Mouse (Mus musculus) central nervous system, embryonic 18 days (tissue): ENCODE measurements around the gene Gm8138. TPM values are rescaled to one million over a fixed set of nuclear protein-coding genes. Genes with fewer than 3 reads are reported as not detected.

Source experiments
- polyA plus RNA-seq: library from polyadenylated mRNA; depleted of rRNA; stranded (reverse); fragments of >200 nt; gene quantifications from 2 replicates; pipeline ENCODE4 v1.2.3, GENCODE M21; 2012; rRNA removed

Gm8138 gene
- polyA plus RNA-seq = not detected in 2 replicates

GRCm38 (mm10) chr14:43416250-43416649, at the start of gene Gm8138:
Gene Gm8138 (minus strand): TSS chr14:43416350.

Other genes with a start within 250 kb of the Gm8138 start
- 0.05 and 0.11 TPM in 2 replicates for gene Gm7233, start 236.5 kb downstream of the Gm8138 start, polyA plus RNA-seq
- not detected in 2 replicates for gene Gm8122, start 181.0 kb downstream of the Gm8138 start, polyA plus RNA-seq
- gene Gm8126, start 157.7 kb downstream of the Gm8138 start, polyA plus RNA-seq = not detected in 2 replicates
- not detected in 2 replicates for gene Gm9732, start 141.3 kb downstream of the Gm8138 start, polyA plus RNA-seq
- not detected in 2 replicates for gene Gm8127, start 122.5 kb downstream of the Gm8138 start, polyA plus RNA-seq
- not detected in 2 replicates for gene 1700001F09Rik, start 68.5 kb downstream of the Gm8138 start, polyA plus RNA-seq
- not detected in 2 replicates for gene Gm5799, start 127.2 kb upstream of the Gm8138 start, polyA plus RNA-seq
- gene Gm17654, start 162.8 kb upstream of the Gm8138 start, polyA plus RNA-seq = not detected in 2 replicates
- gene Gm10375, start 191.7 kb upstream of the Gm8138 start, polyA plus RNA-seq = not detected in 2 replicates